Mouse (Mus musculus): ENCODE data around the gene Pik3c2b.

The Pik3c2b gene

GRCm38 (mm10) chr1:133132388-133133326, 87.2 kb downstream of the Pik3c2b start:
- no peak for DNase-seq (ENCODE audit: extremely low read depth, low read depth)

GRCm38 (mm10) chr1:133133425-133133824, 88.0 kb downstream of the Pik3c2b start:
- peak; percentile 92 for DNase-seq (ENCODE audit: extremely low read depth, low read depth)

- DNase-seq (ENCODE audit: extremely low read depth, low read depth), result no peak
Measured at GRCm38 (mm10) chr1:133134071-133134470, 88.6 kb downstream of the Pik3c2b start.

- DNase-seq (ENCODE audit: extremely low read depth, low read depth), result no peak
Measured at GRCm38 (mm10) chr1:133134881-133135280, 89.4 kb downstream of the Pik3c2b start.

GRCm38 (mm10) chr1:133135808-133136207, 90.3 kb downstream of the Pik3c2b start:
- DNase-seq (ENCODE audit: extremely low read depth, low read depth), result peak; percentile 53

GRCm38 (mm10) chr1:133138401-133138800, 92.9 kb downstream of the Pik3c2b start:
- DNase-seq (ENCODE audit: extremely low read depth, low read depth), result no peak

- no peak for DNase-seq (ENCODE audit: extremely low read depth, low read depth)
Measured at GRCm38 (mm10) chr1:133146014-133147009, 100.8 kb downstream of the Pik3c2b start.

GRCm38 (mm10) chr1:133147324-133147723, 101.9 kb downstream of the Pik3c2b start:
- DNase-seq (ENCODE audit: extremely low read depth, low read depth), result no peak

- DNase-seq (ENCODE audit: extremely low read depth, low read depth), result no peak
Measured at GRCm38 (mm10) chr1:133148122-133148521, 102.7 kb downstream of the Pik3c2b start.

- no peak for DNase-seq (ENCODE audit: extremely low read depth, low read depth)
Measured at GRCm38 (mm10) chr1:133150556-133150955, 105.1 kb downstream of the Pik3c2b start.

- no peak for DNase-seq (ENCODE audit: extremely low read depth, low read depth)
Measured at GRCm38 (mm10) chr1:133152213-133152612, 106.7 kb downstream of the Pik3c2b start.

- no peak for DNase-seq (ENCODE audit: extremely low read depth, low read depth)
Measured at GRCm38 (mm10) chr1:133155270-133155669, 109.8 kb downstream of the Pik3c2b start.

Data from MEL-GATA-1-ER (cell line).